Mouse (Mus musculus) megakaryocyte, embryonic 14.5 days (primary cell): ENCODE results near the gene Mgat2.
"Not testable (repeated sequence)": the region's sequence is repeated elsewhere in the genome, so short reads cannot be mapped to it uniquely, and the experiment has no call there.

Source experiments
- FLI1 ChIP-seq: IDR thresholded peaks from 2 replicates; pipeline ENCODE4 v1.6.1; 2012; ENCODE audit warnings: low read length, inconsistent platforms, mixed read lengths
- GATA1 ChIP-seq: IDR thresholded peaks from 3 replicates; pipeline ENCODE4 v1.6.1; 2012; ENCODE audit warnings: mixed read lengths, low read length, inconsistent platforms, borderline replicate concordance

GRCm38 (mm10) chr12:69163586-69163985 lies 20.4 kb upstream of the Mgat2 start:
- TF ChIP-seq GATA1, FLI1: not testable (repeated sequence)
